Mouse (Mus musculus) right cerebral cortex, postnatal 14 days (tissue): ENCODE measurements around the gene Rps18.

Source experiments
- DNase-seq: peaks from one replicate; pipeline ENCODE4 v3.0.0; 2022

Gene Rps18

DNA sequence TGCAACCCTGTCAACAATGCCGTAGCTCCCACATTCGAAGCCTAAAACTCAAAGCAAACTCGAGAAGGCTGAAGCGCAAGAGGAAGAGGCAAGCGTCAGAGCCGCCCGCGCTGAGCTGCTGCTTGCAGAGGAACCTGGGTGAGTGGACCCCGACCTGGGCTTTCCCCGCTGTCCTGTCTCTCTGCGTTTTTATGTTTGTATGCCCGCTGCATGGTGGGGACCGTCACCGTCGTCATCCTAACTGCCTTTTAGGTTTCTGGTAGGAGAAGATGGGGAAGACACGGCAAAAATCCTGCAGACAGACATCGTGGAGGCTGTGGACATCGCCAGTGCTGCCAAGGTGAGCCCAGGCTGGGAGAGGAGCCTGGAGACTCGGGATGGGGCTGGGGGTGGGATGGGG lies 14.4 kb downstream of the Rps18 start:
- DNase-seq, result no peak

DNA sequence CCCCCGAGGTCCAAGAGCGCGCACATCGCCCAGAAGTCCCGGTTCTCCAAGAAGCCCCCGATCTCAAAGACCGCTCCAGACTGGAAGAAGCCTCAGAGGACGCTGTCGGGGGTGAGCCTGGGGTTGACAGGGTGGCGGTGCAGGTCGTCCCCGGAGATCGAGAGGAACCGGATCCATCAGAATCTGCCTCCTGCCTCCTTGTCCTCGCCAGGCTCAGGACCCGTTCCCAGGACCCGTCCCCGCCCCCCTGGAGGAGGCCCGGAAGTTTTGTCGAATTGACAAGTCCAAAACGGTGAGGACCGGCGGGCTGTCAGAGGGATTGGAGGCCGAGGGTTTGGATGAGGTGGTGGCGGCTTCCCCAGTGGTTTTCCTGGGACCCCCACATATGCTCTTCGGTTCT lies 14.8 kb downstream of the Rps18 start:
- no peak for DNase-seq

DNA sequence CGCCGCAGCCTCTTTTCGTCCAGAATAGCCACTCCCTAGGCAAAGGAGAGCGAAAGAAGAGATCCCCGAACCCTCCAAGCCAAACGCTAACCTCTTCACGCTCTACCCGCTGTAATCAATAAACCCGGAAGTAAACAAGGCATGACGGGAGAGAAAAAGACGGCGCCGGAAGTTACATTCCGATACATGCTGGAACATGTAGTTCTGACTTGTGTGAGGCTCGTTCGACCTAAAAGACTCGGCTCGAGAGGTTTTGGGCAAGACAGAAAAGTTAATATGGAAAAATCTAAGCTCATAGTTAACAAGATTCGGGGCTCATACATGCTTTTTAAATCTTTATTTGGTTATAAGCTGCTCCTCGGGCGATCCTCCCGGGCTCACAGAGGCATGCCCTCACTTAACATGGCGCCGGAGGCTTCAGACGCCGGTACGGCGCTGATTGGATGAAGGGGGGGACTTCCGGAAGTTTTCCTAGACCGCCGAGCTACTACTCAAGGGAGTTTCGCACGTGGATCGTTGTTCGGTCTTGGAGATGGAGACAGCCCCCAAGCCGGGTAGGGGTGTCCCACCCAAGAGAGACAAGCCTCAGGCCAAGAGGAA lies 15.5 kb downstream of the Rps18 start, which contains the start of the genes Pfdn6 and Wdr46:
Gene Pfdn6, minus strand, starts transcription at position 138 of the 600 bp plus-strand sequence.
Gene Wdr46, plus strand, starts transcription at position 455 of the 600 bp plus-strand sequence.
- peak; percentile 83 for DNase-seq

DNA sequence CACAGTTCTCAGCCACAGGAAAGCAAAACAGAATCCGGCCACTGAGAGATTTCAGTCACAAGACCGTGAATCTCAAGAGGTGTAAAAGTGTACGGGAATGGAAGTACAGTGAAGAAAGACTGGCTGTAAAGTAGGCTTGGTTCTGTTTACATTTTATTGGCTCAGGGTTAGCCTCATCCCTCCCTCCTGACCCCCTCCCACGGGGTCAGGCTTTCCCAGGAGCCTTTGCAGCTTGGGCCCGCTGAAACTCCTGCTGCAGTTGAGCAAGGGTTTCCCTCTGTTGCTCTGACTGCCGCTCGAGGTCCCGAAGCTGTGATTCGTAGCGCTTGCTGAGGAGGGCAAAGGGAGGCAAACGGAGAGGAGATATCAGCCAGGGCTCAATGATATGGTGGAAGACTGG lies 17.0 kb downstream of the Rps18 start:
- DNase-seq, result no peak

DNA sequence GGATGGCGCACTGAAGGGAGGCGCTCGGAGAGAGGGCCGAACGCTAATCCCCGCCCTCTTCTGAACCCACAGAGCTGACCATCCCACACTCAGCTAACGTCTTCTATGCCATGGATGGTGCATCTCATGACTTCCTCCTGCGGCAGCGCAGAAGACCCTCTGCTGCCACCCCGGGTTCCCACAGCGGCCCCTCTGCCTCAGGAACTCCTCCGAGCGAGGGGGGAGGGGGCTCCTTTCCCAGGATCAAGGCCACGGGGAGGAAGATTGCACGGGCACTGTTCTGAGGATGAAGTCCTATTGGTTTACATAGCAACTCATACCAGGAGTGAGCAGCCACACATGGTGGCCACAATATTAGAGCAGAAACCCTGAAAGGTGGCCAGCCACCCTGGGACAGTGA lies 18.8 kb downstream of the Rps18 start:
- no peak for DNase-seq

DNA sequence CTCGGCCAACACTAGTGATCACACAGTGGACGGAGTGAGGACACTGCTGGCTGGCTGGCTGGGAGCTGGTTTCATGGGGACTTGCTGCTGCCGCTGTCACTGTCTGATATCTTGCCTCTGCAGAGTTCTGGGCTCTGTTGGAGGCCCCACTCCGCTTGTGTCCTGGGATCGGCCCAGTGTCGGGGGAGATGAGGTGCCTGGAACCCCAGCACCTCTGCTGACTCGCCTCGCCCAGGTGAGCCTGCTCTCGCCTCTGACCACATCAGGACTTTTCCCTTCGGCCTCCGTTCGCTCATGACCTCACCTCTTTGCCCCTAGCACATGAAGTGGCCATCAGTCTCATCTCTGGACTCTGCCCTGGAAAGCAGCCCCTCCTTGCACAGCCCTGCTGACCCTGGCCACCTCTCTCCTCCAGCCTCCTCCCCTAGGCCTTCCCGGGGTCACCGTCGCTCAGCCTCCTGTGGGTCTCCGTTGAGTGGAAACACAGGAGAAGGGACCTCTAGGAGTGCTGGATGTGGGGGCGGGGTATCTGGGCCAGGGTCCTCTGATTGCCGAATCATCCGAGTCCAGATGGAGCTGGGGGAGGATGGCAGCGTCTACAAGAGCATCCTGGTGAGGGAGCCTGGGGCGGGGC lies 20.3 kb downstream of the Rps18 start:
- no peak for DNase-seq

DNA sequence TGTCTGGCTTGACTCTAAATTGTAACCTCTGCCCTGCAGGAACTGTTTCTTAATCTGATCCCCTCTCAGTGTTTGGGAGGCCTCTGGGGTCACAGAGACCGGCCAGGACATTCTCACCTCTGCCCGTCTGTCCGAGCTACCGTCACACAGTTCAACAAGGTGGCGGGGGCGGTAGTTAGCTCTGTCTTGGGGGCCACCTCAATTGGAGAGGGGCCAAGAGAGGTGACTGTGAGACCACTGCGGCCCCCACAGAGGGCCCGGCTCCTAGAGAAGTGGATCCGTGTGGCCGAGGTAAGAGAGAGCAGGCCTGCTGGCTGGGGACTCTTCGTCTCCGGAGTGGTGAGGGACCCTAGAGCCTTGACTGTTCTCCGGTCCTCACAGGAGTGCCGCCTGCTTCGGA lies 22.8 kb downstream of the Rps18 start:
- DNase-seq, result no peak

DNA sequence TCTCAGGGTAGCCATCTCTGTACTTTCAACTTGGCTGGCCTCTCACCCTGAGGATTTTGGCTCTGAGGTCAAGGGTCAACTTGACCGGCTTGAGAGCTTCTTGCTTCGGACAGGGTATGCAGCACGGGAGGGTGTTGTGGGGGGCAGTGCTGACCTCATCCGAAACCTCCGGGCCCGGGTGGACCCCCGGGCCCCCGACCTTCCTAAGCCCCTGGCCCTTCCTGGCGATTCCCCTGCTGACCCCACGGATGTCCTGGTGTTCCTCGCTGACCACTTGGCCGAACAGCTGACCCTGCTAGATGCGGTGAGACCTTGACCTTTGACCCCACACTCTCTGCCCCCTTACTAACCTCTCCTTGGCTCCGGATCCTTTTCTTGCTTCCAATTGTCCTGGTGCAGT lies 23.4 kb downstream of the Rps18 start:
- DNase-seq, result no peak

DNA sequence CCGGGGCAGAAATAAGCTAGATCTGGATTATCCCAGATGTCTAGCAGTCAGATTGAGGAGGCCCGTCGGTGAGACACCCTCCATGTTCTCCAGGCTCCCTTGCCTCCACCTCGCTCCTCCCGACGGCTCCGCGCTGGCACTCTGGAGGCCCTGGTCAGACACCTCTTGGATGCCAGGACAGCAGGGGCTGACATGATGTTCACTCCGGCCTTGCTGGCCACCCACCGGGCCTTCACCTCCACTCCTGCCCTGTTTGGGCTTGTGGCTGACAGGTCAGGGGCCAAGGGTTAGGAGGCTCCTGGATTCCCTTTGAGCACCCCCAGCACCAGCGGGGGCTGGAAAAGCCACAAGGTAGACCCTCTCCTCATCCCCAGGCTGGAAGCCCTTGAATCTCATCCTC lies 23.9 kb downstream of the Rps18 start:
- DNase-seq, result no peak

DNA sequence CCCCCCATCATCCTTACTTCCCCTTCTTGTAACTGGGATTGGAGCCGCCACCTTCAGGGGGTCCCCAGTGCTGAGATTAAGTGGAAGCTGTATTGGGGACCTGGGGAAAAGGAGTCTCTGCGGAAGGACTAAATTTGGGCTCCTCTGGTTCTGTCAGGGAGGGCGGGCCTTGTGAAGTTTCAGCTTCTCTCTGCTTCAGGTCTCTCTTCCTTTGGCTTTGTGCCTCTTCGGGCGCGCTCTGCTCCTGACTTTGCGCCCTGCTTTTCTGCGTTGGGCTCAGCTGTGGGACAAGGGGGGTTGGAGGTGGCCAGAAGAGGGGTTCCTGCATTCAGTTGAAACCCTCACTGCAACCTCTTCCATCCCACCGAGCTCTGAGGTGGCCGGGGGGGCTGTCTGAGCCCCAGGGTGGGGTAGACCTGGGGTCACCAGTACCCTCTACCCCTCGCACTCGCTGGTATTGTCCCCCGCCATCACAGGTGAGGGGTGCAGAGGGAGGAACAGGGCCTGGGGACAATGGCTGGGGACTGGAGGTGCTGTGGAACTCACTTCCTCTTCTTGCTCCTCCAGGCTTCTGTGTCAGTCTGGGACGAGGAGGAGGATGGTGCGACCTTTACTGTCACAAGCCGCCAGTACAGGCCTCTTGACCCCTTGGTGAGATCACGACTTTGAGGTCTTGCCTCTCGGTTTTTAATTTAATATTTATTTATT lies 24.5 kb downstream of the Rps18 start:
- DNase-seq, result no peak

DNA sequence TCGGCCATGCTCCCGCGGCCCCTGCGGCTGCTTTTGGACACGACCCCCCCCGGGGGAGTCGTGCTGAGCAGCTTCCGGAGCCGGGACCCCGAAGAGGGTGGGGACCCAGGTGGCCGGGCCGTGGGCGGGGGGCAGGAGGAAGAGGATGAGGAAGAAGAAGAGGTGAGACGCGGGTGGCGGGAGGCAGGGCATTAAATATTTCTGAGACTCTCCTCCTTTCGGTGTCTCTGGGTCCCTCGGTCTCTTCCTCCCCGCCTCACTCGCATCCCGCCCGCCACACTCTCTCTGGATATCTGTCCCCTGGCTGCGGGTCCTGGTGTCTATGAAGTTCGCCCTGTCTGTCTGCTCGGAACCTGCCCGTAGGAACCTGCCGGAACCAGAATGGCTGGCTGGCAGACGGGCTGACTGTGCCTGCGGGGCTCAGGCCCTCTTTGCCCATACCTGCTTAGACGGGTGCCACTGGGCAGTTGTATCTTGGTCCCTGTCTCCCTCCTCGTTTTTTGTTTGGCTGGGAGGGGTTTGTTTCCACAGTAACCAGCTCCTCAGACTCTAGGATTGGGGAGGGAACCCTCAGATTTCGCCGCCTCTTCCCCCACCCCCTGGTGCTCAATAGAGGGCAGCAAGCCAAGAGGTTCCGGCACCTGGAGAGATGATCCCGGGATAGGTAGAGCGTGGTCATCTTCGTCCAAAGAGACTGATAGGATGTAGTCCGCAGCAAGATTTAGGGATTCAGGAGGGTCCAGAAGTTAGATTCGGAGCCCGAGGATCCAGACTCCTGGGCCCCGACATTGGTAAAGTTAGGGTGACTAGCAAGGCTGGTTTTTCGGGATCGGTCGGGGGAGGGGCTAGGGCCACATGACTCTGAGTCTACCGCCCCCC lies 25.3 kb downstream of the Rps18 start:
- peak; percentile 43 for DNase-seq

DNA sequence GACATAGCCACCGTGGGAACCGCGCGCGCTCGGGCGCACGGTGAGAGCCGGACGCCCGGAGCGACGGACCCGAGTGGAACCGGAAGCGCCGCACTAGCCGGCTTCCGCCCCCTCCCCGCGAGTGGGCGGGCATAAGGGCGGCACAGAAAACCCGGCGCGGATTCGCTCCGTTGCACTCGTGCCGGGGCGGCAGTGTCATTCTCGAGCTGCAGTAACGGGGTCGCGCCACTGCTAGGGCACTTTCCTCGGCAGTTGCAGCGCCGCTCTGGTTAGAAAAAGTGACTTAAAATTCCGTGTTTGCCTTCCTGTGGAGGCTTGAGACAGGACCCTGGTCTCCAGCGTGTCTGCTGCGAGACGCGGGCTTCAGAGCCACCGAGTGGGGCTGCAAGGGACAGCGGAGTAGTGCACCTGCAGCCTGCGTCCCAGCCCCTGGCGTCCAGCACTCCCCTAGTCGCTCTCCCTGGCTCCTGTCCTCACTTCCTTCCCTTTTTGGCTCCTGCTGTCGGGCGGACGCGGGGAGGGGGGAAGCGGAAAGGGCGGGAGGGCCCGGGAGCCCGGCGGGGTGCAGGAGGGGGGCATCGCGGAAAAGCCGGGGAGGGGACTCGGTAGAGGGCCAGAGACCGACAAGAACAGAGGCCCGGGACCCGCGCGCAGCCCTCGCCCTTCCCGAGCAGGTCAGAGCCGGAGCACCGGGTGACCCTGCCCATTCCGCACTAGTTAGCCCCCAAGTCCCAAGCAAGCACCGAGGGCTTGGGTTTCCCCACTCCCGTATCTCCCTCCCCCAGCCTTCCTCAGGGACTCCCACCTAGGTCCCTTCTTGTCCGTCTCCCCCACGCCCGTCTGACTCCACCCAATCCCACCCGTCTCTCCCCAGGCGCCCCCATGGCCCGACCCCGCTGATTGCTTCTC lies 26.2 kb downstream of the Rps18 start, which contains the start of gene Rgl2:
Gene Rgl2, plus strand, starts transcription at position 173 of the 909 bp plus-strand sequence.
- DNase-seq, result peak; percentile 95

DNA sequence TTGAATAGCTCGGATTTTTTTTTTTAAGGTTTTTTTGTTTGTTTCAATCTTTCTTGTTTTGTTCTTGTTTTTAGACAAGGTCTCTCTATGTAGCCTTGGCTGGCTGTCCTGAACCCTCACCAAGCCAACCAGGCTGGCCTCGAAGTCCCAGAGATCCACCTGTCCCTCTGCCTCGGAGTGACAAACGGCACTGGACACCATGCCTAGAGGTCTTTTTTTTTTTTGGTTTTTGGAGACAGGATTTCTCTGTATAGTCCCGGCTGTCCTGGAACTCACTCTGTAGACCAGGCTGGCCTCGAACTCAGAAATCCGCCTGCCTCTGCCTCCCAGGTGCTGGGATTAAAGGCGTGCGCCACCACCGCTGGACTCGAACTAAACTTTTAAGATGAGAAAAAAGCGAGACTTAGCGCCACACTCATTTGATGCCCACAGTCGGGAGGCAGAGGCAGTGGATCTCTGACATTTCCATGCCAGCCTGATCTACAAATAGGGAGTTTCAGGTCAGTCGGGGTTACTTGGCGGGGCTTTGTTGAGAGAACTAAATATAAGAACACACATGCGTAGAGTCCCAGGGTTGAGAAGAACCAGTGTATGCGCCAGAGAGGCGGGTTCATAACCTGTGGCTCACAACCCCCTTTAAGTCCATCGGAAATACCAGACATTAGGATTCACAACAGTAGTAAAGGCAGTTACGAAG lies 27.4 kb downstream of the Rps18 start:
- no peak for DNase-seq

DNA sequence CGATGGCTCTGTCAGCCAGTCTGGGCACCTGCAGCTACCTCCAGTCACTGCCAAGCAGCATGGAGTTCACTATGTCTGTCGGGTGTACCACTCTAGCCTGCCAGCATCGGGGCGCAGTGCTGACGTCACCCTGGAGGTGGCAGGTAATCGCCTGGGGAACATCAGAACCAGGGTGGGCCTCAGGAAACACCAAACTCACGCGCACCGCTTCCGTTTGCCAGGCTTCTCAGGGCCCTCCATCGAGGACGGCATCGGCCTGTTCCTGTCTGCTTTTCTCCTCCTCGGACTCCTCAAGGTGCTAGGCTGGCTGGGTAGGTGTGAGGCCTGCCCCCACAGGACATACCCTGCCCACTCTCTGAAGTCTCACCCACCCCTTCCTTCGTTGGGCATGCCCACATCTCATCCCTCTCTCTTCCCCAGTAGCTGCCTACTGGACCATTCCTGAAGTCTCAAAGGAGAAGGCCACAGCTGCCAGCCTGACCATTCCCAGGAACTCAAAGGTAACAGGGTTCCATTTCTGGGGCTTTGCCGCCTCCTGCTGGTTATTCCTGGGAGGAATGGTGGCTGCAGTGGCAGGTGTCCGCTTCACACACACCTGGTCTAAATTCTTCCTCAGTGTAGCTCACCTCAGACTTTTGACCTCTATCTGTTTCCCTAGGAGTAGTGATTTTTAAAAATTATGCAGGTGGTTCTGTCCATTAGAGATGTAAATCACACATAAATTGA lies 29.4 kb downstream of the Rps18 start:
- no peak for DNase-seq

DNA sequence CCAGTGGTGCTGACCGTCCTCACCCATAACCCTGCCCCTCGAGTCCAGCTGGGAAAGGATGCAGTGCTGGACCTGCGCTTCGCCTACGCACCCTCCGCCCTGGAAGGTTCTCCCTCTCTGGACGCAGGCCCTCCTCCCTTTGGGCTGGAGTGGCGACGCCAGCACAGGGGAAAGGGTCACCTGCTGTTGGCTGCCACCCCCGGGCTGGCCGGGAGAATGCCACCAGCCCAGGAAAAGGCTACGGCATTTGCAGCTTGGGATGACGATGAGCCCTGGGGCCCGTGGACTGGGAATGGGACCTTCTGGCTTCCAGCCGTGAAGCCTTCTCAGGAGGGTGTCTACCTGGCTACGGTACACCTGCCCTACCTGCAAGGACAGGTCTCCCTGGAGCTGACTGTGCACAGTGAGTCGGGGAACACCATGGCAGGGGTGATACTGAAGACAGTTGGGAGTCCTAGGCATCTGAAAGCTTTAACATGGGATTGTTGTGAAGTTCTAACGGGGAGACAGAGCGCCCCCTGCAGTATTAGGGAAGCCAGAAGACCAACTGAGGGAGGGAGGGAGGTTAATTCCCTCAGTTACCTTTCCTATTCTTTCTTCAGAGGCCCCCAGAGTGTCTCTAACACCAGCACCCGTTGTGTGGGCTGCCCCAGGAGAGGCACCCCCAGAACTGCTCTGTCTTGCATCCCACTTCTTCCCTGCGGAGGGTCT lies 30.2 kb downstream of the Rps18 start:
- no peak for DNase-seq

DNA sequence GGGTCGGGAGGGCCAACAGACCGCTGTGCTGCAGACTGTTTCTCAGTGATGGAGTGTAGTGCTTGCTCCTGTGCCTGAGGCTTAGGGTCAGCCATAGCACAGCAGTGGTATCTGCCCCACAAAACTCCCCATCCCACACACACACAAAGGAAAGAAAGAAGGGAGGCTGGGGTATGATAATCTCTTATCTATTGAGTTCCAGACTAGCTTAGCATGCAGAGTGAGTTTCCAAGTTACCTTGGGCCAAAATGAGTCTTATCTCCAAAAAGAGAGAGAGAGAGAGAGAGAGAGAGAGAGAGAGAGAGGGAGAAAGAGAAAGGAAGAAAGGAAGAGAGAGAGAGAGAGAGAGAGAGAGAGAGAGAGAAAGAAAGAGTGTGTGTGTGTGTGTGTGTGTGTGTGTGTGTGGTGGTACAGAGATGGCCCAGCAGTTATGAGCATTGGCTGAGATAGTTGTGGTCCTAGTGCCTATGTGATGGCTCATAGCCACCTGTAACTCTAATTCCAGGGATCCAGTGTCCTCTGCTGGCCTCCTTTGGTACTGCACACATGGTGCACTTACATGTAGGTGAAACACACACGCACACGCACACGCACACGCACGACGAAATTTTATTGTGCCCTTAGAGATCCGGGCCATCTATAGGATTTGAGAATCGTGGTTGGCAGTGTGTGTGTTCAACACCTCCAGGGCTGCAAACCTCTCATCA lies 31.1 kb downstream of the Rps18 start:
- peak; percentile 53 for DNase-seq

DNA sequence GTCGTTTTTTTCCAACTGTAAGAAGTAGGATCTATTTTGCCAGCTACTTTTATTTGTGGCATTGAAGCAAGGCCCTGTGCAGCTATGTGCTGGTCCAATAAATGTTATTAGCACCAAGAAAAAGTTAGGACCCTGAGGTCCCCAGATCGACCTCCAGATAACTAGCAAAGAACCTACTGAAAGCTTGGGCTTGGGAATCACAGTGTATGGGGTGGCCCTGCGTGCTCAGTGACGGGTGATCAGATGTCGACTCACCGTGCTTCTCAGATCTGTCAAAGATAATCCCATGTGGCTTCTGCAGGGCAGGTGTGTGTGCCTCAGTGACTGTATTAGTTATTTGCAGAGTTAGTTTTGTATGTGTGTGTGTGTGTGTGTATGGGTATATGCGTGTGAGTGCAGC lies 34.4 kb downstream of the Rps18 start:
- no peak for DNase-seq

DNA sequence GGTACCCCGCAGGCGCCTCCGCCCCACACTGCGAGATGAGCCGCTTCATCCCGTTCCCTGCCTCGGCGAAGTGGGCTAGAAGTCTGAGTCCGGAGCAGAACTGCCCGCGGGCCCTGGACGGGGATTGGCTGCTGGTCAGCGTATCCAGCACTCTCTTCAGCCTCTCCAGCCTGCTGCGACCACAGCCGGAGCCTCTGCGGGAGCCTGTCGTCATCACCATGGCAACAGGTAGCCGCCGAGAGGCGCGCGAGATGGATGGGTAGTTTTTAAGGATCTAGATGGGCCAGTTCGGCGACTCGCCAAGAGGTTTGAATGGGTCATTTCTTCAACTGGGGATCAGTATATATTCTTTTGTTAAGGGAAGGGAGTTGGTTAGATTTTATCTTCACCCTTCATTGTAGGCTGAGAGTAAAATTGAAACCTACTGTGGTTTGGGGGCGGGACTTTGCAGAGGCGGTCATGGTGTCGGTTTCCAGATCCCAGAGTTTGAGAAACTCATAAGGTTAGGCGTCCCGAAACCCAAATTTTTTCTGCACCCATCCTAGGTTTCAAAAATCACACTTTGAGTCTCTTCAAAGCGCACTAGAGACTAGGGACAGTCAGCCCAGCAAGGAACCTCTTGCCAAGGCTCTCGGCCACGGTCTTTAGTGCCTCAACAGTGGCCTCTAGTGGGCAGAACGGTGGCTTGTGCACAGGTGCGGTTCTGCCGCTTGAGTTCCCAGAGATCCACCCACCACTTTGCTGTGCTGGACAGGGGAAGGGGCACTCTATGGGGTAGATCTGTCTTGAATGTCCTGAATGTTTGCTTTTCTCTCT lies 35.3 kb downstream of the Rps18 start:
- DNase-seq, result peak; percentile 80
